Mouse (Mus musculus) kidney, embryonic 14.5 days (tissue): ENCODE results near the gene Cfh. TPM values are rescaled to one million over a fixed set of nuclear protein-coding genes. Genes with fewer than 3 reads are reported as not detected.

Experiments
- ATAC-seq: fragments of 200-750 bp; cut with Nextera tagmentation; 2 replicates; pipeline ENCODE4 v1.8.0; 2017; ENCODE audit warnings: moderate number of reproducible peaks, mild to moderate bottlenecking, moderate TSS enrichment, moderate library complexity; ENCODE audit not compliant: low FRiP score, low TSS enrichment
- H3K27ac ChIP-seq: fragments of 300-500 bp; sonication (generic); 2 replicates; pipeline ENCODE4 v1.5.1; 2014; ENCODE audit warnings: low read depth, mild to moderate bottlenecking, low read length, moderate library complexity, mixed read lengths
- H3K27me3 ChIP-seq: fragments of 300-500 bp; sonication (generic); 2 replicates; pipeline ENCODE4 v1.6.1; 2014; ENCODE audit warnings: mild to moderate bottlenecking, low read length; ENCODE audit not compliant: control insufficient read depth, insufficient read depth
- H3K36me3 ChIP-seq: fragments of 300-500 bp; sonication (generic); 2 replicates; pipeline ENCODE4 v1.6.1; 2014; ENCODE audit warnings: low read length, mixed read lengths; ENCODE audit not compliant: control insufficient read depth, insufficient read depth
- H3K4me1 ChIP-seq: fragments of 300-500 bp; sonication (generic); 2 replicates; pipeline ENCODE4 v1.6.1; 2014; ENCODE audit warnings: low read length, mixed read lengths; ENCODE audit not compliant: control insufficient read depth, insufficient read depth
- H3K4me2 ChIP-seq: fragments of 300-500 bp; sonication (generic); replicated peaks from 2 replicates; pipeline ENCODE4 v1.6.1; 2014; ENCODE audit warnings: low read depth, mild to moderate bottlenecking, low read length
- H3K4me3 ChIP-seq: fragments of 300-500 bp; sonication (generic); 2 replicates; pipeline ENCODE4 v1.5.1; 2014; ENCODE audit warnings: mild to moderate bottlenecking, low read length
- H3K9ac ChIP-seq: fragments of 300-500 bp; sonication (generic); 2 replicates; pipeline ENCODE4 v1.6.1; 2014; ENCODE audit warnings: low read depth, mild to moderate bottlenecking, low read length, moderate library complexity
- H3K9me3 ChIP-seq: fragments of 300-500 bp; sonication (generic); 2 replicates; pipeline ENCODE4 v1.6.1; 2016; ENCODE audit warnings: low read length; ENCODE audit not compliant: control insufficient read depth
- WGBS: fragments of 180-500 bp; shearing (Covaris S2); extraction: QIAGEN DNeasy Blood & Tissue Kit; methylation state at CpG from one replicate; pipeline ENCODE4 v1.1.7; 2014; 5-methylcytosine and 5-hydroxymethylcytosine counted together
- polyA plus RNA-seq: library from polyadenylated mRNA; unstranded; fragments of >200 nt; fragmentation: Nextera tagmentation; extraction: Ambion mirVana; gene quantifications from 2 replicates; pipeline ENCODE4 v1.2.1, GENCODE M21; 2014

The Cfh gene
- polyA plus RNA-seq, 1 experiment from 2014 or later = 147 TPM

- H3K4me2 ChIP-seq = no peak overlapping the region
- H3K4me3 ChIP-seq = no peak overlapping the region
- no peak overlapping the region for H3K9ac ChIP-seq
- WGBS = 82% methylated on average over 3 of the region's 3 CpGs
- H3K27me3 ChIP-seq = no peaks in the 10 kb centered on the region
- no peaks in the 10 kb centered on the region for H3K9me3 ChIP-seq
- no peak overlapping the region for H3K27ac ChIP-seq
- no peak for ATAC-seq
- no peaks in the 10 kb centered on the region; the same call in 1 of the 2 replicates for H3K36me3 ChIP-seq
- no peaks in the 10 kb centered on the region for H3K4me1 ChIP-seq
Measured at GRCm38 (mm10) chr1:140158970-140159369, 24.6 kb downstream of the Cfh start.

DNA sequence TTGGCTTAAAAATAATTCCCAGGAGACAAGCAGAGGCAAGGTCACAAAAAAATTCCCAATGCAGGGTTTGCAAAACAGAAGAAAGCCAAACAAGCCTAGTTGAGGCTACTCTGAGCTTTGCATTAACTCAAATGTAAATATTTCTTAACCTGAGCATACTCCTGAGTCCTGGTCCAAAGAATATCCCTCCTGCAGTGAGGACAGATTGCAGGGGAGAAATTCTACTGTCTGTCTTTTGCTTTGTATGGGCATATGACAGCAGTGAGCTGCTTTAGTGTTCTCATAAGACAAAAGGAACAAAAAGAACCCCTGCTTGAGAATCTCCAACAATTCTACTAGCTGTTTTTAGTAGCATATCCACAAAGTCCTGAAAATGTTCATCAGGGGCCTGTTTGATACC, 114.1 kb downstream of the Cfh start:
- no peaks in the 10 kb centered on the region for H3K9me3 ChIP-seq
- H3K27ac ChIP-seq = no peak overlapping the region
- H3K27me3 ChIP-seq = no peaks in the 10 kb centered on the region
- no peak overlapping the region for H3K9ac ChIP-seq
- H3K4me2 ChIP-seq = no peak overlapping the region
- H3K4me3 ChIP-seq = no peak overlapping the region
- no peak for ATAC-seq
- H3K36me3 ChIP-seq = no peaks in the 10 kb centered on the region
- no peaks in the 10 kb centered on the region for H3K4me1 ChIP-seq

Other genes with a start within 250 kb of the Cfh start
- 3.0 and 4.8 TPM in 2 replicates for gene Kcnt2, start 62.4 kb upstream of the Cfh start, polyA plus RNA-seq